Mouse (Mus musculus): ENCODE data around the gene Skil.

Gene Skil

DNA sequence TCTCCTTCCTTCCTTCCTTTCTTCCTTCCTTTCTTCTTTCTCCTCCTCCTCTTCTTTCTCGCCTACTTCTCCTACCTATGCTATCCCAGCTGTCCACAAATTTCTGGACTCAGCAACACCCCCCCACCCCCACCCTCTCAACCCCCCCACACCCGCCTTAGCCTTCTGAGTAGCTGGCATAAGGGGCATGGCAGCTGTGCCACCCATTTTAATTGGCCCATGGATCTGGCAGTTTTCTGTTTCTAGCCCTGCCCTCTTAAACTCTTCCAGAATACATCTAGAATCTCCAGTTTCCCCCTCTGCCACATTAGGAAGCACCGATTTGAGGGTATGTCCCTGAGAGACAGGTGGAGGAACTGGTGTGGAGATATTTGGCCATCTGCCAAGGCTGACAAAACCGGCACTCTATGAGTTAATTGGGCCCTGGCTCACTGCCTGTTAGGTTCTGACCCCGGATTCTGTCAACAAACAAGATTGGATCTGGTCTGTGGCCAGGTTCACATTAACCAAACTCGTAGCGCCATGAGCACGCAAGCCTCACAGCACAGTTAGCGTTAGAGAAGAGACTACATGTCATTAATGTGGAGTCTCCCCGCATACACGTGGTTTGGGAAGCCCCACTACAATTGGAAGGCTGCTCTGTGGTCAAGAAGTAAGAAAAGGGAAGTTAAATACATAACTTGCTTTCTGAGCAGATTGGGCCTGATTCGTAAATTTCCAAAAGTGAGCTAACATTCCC, 11.2 kb upstream of the Skil start:
- WGBS, result 33% methylated on average over 12 of the region's 12 CpGs

DNA sequence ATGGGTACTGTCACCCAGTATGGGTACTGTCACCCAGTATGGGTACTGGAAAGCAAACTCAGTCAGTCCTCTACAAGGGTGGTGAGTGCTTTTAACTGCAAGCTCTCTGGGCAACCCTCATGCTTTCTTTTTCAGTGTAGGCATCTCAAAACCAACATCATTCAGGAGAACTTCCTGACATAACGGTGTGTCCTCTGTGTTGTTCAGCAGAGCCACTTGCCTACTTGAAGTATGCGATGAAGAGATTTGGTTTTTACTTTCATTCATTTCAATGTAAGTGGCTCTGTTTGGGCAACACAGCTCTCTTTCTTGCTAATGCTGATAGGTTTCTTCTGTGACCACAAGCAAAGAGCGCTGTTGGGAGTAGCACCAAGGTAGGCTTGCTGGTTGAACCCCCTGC, 9.9 kb upstream of the Skil start:
- 89% methylated on average over 3 of the region's 3 CpGs for WGBS

DNA sequence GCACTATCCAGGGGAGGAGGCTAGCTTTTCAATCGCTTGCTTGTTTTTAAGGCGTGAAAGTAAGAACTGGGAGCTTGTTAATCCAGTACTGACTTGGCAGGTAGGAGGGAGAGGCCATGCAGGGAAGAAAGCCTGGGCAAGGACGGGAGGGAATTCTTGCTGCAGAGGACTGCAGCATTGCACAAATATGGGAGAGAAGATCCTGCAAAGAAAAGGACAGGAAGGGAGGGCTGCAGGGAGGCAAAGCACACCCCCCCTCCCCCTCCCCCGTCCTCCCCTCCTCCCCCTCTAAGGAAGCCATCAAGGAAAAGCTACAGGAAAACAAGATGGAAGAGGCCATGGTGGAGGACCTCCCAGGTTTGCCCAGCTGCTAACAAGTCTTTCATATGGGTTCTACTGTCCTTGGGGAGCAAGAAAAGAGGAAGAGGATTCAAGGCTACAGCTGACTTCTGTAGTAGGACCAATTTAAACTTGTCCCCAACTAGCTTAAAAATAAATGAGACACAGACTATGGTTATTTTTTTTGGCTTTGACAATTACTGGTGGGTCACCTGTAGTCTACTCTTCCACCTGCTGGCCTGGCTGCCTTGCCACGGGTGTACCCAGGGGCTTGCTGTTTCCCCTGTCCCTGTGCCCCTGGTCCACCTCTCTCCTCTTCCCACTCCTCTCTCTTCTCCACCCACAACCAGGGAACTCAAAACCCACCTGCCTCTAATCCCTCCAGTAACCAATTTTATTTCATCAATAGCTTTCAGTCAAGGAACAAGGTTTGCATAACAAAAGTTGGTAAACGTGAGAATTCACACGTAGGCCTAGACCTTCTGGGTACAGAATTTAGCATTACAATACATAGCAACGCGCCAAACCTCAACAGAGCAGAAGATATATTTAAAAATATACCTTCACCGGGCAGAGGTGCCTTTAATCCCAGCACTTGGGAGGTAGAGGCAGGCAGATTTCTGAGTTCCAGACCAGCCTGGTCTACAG, 5.8 kb upstream of the Skil start:
- 67% methylated on average over 10 of the region's 10 CpGs for WGBS

DNA sequence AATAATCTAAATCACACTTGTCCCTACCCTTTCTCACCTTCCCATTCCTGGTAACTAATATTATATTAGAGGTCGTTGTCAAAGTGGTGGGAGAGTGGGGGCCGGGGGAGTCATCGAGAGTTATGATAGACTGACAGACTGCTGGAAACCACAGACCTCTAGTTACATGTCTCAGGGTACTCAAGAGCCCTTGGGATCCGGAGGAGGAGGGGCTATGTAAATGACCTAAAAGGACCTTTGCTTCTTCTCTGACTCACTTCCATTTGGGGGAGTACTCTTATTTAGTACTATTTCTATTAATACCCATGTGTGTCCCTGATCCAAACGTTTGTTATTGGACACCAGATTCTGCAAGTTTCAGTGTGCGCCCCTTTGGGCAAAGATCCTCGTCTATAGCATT, 4.9 kb upstream of the Skil start:
- 73% methylated on average over 7 of the region's 7 CpGs for WGBS

DNA sequence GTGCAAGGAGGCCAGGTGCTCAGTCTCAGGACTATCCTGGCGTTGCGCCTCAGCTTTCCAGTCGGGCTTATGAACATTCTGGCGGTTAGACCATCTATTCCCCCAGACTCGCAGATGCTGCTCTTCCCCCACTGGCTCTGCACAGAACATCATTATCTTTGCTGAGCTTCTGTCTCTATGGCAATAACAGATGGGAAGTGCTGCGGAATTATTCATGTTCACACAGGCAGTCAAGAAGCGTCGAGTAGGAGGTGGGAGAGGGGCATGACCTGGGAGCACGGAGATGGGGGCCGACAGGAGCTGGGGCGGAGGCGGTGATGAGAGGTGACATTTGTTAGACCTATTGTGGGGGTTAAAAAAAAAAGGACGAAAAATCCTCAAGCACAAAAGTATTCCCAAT, 1.7 kb upstream of the Skil start:
- WGBS, result 10% methylated on average over 13 of the region's 13 CpGs

DNA sequence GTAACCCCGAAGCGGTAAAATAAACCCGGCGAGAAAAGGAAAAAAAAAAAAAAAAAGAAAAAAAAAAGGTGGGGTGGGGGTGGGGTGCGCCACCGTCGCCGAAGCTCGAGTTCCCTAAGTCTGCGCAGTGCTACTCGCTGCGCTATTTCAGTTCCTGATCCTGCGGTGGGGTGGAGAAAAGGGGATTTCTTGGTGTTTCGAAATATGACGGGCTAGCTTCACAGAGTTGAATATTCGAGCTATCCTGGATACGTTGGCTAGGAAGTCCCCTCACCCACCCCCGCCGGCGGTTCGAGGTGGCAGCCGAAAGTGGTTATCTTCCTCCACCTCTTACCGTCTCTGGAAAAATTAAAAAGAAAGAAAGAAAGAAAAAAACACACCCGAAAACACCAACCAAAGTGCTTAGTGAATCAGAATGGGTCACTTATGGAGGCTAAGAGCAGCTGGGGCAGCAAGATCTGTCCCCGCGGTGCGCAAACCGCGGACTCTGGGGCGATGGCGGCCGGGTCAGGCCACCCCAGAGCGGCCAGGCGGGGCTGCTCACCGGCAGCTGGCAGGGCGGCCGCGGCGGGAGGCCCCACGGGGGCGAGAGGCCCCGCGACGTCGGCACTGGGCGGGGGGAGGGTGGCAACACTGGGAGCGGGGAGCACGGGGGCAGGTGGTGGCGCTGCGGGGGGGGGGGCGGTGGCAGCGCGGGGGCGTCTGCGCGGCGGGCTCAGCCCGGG, 1.1 kb upstream of the Skil start:
- WGBS, result under 1% methylated on average over 47 of the region's 58 CpGs

DNA sequence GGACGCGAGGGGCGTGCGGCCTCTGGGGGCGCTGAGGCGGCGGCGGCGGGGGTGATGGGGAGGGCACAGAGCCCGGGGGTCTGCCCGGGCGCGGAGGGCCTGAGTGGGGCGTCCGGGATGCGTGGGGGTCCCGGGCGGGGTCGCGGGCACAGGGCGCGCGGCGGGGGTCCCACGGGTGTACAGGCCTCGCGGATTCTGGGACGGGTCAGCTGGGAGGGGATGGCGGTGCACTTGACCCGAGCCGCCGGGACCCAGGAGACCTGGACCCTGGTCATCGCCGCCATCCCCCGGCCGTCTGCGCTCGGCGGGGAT, 277 bp downstream of the Skil start:
- WGBS, result 1% methylated on average over 27 of the region's 39 CpGs

DNA sequence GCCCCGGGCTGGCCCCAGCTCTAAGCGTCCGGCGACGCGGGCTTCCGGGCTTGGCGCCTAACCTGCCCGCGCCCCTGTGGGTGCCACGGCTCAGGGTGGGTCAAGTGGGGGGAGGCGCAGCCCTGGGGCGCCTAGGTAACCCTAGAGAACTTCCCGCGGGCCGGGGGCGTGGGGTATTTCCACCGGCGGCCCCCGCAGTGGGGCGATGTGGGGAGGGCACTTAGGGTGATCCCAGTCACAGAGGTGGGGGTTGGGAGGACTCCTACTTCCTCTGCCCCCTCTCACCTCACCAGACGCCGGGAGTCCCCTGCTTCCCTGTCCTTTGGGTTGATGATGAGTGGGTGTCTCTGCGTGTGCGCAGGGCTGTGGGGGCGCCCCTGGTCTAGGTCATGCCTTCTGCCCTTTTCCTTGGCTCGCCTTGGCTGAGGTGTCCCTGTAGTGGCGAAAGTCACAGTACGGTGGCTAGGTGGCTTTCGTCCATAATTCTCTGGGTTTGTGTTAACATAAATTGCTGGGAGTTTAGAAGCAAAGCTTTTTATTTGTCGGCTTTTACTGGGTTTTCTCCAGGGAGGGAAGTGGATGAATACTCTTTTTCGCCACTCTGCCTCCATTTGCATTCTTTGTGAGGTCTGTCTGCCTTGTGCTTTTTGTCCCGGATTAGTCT, 765 bp downstream of the Skil start:
- under 1% methylated on average over 33 of the region's 33 CpGs for WGBS

DNA sequence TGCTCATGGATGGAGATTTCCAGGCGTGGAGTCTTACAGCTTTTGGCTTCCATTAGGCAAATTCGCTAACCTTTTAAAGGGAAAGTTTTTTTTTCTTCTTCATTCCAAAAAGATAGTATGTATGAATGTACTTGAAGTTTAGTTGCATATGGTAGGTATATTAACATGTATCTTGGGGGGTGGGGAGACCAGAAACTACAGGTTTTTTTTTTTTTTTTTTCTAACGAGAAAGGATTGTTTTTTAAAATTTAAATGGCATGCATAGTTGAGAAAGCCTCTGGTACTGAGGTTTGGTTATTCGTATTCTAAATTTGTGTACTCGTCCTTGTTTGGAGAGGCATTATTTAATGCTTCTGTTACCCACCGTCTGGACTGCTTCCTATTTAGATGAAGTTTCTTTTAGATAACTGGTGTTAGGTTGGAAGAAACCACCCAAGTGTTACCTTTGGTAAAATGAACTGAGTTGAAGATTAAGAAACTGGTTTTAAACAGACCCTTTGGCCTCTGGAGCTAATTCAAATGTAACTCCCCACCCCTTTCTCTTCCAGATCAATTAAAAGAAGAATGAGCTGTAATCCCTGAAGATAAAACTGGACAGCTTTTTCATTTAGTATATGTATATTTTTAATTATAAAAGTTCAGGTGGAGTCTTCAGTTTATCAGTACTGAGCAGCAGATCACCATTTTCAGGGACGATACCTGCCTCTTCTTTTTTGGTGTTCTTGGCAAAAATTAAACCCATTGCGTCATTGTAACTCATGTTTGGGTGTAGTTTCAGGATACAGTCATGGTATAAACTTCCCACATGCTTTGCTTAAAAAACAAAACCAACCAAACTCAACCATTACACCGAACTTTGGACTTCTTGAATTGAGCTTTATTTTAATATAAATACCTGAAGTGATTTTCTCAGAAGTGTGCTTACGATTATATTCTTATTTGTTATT, 1.6 kb downstream of the Skil start:
- WGBS, result 37% methylated on average over 10 of the region's 10 CpGs

DNA sequence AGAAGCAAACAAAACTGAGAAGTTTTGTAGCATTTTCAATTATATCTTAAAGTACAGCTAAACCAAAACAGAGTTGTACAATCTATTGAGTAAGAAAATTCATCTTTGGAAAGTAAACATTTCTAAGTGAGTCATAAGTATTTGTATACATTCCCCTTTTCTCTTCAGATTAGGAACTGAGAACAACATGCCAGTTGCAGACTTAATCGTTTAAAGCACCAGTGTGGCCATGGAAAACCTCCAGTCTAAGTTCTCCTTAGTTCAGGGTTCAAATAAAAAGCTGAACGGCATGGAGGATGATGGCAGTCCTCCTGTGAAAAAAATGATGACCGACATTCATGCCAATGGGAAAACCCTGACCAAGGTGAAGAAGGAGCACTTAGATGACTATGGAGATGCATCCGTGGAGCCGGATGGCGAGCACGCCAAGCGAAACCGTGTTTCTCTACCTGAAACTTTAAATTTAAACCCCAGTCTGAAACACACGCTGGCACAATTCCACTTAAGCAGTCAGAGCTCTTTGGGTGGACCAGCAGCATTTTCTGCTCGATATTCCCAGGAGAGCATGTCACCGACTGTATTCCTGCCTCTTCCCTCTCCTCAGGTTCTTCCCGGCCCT, 2.4 kb downstream of the Skil start:
- WGBS, result 72% methylated on average over 13 of the region's 13 CpGs

DNA sequence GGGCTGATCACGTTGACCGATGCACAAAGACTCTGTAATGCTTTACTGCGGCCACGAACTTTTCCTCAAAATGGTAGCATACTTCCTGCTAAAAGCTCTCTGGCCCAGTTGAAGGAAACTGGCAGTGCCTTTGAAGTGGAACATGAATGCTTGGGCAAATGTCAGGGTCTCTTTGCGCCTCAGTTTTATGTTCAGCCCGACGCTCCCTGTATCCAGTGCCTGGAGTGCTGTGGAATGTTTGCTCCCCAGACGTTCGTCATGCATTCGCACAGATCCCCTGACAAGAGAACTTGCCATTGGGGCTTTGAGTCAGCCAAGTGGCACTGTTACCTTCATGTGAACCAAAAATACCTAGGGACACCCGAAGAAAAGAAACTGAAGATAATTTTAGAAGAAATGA, 3.1 kb downstream of the Skil start:
- WGBS, result 66% methylated on average over 11 of the region's 11 CpGs

DNA sequence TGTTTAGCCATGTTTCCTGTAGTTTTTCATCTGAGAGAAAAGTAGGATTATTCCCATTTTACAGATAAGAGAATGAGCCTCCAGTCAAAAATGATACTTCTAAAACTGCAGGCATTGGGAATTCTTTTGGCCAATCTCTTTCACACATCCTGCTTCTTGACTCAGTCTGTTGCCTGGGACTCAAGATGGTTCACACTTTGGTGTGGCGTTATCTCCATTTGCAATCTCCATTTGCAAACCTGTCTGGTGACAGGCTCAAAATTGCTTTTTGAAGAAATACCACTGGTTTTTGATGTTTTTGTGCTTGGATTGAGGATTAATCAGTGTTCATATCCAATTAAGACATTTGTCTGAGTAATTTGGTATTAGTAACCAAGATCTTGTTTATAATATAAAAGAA, 3.7 kb downstream of the Skil start:
- WGBS, result 65% methylated on average over 1 of the region's 1 CpGs

DNA sequence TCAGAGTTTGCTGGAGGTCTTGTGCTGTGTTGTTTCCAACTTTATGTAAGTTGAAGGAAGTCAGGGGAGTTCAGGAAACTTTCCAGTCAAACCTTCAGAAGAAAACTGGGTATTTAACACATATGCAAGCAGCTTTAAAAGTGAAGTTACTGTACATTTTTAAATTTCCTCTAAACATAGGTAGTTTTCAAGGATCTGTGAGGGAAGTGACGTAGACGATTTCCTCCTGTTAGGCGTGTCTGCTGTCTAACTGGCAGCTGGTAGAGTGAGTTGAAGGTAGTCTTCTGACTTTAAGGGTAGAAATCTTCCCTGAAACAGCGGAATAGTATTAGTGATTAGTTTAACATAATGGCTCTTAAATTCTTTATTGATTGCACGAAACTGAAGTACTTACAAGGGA, 5.2 kb downstream of the Skil start:
- 65% methylated on average over 5 of the region's 5 CpGs for WGBS

DNA sequence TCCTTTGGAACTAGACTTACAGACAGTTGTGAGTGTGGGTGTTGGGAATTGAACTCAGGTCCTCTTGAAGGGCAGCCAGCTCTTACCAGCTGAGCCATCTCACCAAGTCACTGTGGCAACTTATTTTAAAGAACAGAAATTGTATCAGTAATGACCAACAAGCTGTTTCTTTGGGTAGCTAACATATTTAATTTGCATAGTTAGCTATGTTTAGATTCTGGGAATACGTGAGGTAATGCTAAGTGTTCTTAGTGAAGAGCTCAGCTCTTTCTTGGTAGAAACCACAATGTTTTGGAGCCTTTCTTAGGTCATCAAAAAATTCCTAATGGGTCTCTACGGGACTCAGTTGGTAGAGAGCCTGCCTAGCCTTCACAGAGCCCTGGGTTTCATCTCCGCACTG, 5.9 kb downstream of the Skil start:
- WGBS, result 78% methylated on average over 3 of the region's 3 CpGs

DNA sequence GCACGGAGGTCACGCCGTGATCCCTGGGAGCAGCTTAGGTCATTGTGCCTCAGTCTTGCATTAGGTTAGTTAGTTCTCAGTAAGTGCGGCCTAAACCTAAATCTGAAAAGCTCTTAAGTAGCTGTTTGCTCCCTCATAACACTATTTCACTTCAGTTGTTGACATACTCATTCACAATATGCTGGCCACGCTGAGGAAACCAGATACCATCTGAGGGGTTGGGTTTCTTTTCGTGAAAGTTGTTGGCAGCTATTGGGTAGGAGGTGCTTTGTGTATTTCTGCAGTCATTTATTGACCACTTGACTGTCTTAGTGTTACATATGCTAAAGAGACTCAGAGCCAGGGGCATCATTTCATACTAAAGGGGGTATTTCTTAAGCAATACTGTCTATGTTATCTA, 10.1 kb downstream of the Skil start:
- 77% methylated on average over 6 of the region's 6 CpGs for WGBS

DNA sequence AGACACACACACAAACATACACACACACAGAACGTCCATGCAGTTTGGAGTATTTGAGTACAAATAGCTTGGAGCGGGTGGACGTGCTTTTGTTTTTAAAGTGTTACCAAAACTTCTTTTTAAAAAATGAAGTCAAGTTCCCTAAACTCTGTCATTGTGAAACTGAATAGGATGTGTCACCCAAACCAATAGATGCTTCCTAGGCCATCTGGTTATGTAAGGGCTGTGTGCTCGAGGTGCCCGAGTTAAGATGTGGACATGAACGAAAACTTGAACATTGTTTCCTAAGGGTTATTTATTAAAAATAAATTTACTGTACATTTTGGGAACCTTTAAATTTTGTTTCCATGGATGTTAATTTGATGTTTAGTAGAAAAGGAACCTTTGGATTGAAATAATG, 11.7 kb downstream of the Skil start:
- 77% methylated on average over 6 of the region's 6 CpGs for WGBS

DNA sequence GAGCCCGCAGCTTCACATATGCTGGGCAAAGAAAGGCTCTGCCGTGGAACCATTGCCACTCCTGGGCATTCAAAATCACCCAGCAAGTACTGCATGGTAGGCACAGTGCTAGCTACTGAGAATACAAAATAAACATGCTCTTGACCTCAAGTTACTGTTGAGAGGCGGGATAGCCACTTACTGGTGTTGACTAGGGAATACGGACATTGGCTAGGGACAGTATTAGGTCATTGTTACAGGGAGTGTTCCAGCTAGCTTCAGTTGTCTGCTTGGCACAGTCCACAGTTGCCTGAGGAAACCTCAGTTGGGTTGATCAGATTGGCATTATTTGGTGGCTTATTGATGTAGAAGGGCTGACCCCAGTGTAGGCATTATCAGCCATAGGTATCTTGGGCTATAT, 12.8 kb downstream of the Skil start:
- 59% methylated on average over 4 of the region's 4 CpGs for WGBS

DNA sequence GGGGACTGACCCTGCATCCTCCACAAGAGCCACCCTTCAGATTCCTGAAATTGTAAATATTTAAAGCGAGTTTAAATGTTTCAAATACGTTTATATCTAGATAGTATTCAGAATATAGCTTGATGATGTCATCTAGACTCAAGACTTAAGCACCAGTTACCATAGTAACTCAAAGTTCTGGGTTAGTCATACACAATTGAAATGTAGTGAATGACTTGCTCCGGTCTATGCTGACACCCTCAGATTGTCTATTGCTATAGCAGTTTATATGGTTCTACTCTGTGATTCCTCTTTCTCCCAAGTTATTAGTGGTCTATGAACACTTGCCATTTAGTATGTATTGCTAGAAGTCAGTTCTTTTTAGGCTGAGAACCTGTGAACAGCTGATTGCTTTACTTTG, 14.2 kb downstream of the Skil start:
- WGBS, result 27% methylated on average over 3 of the region's 3 CpGs

DNA sequence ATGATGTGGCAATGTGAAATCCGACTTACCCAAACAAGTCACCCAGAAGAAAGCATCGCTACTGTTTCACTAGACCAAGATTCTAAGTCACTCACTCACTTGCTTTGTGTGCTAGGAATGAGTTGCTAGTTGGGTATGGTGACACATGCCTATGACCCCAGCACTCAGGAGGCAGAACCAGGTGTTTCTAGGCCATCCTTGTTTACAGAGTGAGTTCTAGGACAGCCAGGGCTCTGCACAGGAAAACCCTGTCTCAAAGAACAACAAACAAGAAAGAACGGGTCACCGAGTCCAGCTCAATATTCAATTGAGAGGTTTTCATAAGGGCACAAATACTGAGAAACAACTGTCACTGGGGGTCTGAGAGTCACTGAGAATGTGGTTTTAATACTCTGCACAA, 28.2 kb downstream of the Skil start:
- WGBS, result 83% methylated on average over 4 of the region's 4 CpGs

DNA sequence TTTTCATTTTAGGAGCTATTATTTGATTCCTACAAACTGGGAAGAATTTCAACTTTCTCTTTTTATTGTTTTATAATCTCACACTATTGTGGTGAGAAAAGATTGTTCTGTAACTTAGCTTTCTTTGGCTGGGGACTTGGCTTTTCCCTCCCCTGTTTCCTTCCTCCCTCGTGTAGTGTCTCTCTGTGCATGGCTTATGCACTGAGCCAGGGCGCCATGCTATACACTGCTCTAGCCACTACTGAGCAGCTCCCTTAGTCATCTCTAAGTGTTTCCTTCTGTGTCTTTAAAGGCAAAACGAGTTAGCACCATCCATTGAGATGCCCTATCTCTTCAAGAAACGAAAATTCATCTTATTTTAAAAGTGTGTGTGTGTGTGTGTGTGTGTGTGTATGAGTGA, 31.4 kb downstream of the Skil start:
- 61% methylated on average over 4 of the region's 4 CpGs for WGBS
